Mouse (Mus musculus): ENCODE measurements around the gene Katna1.

Gene Katna1

DNA sequence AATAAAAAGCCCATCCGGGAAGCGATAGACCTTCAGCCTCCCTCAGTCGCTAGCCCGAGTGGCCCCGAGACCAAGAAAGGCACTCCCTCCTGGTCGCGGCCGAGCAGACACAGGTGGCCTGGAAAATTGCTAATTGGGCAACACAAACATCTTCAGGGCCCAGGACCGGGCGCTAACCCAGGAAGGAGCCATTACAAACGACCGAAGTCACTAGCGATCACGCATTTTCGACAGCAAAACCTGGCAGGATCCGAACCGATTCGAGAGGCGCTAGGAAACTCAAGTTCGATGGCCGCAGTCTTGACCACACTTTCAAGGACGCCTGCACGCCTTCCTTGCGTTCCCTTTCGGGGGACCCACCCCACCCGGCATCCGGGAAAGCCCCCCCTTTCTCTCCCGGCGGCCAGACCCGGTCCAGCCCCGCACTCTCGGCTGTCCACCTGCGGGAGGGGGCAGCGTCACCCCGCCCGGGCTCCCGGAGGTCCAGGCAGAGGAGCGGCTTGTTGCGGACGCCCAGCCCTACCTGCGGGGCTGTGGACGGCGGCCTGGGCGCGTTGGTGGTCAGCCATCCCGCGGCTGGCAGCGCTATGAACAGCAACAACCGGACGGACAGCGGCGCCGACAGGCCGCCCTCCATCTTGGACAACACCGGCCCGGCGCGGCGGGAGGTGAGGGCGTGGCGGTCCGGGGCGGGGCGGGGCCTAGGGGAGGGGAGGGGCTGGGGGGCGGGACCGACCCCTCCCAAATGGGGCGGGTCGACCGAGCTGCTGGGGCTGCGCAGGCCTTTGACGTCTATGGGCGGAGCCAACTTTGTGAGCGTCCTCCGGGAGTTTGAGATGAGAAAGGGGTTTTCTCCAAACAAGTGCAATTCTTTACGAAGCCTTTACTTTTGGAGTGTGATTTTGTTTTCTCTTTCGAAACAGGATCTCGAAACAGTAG is 54.7 kb downstream of the Katna1 start:
- DNase-seq = peak; percentile 87

DNA sequence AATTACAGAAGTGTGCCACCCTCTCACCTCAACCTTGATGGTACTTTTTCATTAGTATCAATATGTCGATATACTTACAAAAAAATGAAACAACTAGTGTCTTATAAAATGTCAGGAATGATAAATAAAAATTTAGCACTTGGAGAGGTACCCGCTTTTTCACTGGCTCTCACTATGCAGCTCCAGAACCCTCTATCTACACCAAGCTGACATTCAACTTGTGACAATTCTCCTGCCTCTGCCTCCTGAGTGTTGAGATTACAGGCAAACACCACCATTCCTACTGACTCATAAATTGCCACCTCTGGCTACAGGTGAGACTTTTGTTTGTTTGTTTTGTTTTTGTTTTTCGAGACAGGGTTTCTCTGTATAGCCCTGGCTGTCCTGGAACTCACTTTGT is 55.4 kb downstream of the Katna1 start:
- DNase-seq = no peak

DNA sequence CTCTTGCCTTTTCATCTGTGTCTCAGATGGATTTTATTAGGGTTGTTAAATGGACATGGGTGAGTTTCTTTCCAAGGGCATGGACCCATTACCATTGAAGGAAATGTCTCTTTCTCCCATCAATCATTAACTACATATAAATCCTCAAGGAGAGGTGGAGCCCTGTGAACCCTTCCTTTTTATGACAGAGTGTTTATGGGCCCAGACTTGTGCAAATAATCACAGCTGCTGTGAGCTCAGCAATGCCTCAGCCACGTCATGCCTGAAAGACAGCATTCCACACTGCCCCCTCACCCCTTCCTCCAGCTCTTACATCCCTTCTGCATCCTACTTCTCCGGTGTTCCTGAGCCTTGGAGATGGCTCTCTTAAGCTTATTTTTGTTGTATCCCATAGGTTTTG is 61.5 kb downstream of the Katna1 start:
- DNase-seq = no peak

DNA sequence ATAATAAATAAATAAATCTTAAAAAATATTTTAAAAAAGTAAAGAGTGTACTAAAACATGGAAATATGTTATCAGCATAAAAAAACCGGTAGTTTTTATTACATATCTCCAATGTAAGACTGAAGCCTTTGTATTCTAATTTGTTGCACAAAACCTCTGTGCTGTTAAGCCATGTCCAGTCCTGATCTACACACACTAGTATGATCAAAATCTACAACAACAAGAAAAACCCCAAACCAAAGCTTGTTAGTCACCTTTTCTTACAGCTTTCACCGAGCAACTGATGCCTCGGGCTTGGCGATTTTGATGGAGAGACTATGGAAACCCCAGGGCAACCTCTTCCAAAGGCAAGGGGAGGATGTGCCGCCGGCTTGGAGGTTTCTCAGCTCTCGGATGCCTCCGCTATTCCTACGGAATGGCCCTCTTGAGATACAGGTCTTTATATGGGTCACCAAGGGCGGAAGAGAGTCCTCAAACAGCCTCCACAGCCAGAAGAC is 66.5 kb downstream of the Katna1 start:
- DNase-seq = no peak

DNA sequence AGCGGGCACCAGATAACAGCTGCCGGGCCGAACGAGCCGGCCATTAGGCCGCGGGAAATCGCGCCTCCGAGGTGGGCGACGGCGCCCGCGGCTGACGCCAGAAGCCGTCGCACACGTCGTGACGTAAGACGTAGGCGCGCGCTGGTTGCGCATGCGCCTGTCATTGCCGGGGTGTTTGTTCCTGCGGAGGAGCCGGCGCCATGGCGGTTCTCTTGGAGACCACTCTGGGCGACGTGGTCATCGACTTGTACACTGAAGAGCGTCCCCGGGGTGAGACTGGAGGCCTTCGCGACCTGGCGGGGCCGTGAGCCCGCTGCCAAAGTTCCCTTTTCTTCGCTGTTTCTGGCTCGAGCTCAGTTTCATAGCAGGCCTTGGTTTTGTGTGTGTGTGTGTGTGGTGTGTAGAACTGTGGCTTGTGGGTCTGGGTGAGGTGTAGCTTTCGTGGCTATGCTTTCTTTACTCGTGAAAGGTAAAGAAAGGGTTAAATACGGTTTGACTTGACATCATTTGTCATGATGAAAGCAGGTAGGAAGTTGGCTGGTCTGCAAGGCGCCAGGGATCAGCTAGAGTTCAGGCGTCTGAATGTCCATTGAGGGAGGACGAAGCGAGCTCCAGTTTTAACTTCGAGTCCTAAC is 67.1 kb downstream of the Katna1 start, which contains the start of the genes Ginm1 and Ppil4:
Ginm1 (minus strand) TSS at position 74 of the 635 bp plus-strand sequence.
Ppil4 (plus strand) TSS at position 141 of the 635 bp plus-strand sequence.
- DNase-seq = peak; percentile 91

DNA sequence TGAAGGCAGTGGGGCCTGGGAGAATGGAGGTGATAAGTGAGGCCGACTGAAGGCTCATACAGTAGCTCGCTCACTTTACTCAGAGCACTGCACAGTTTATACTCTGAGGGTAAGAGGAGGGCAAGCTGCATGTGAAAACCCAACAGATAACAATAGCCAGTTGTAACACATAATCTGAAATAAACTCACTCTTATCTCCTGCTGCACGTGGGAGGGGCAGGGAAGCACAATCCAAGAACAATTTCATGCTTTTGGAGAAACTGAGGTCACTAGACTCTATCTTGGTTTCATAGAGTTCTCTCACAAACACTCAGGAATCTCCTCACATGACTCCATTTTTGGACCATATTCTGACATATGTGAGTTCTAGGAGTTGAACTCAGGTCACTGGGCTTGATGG is 75.5 kb downstream of the Katna1 start:
- DNase-seq = no peak

DNA sequence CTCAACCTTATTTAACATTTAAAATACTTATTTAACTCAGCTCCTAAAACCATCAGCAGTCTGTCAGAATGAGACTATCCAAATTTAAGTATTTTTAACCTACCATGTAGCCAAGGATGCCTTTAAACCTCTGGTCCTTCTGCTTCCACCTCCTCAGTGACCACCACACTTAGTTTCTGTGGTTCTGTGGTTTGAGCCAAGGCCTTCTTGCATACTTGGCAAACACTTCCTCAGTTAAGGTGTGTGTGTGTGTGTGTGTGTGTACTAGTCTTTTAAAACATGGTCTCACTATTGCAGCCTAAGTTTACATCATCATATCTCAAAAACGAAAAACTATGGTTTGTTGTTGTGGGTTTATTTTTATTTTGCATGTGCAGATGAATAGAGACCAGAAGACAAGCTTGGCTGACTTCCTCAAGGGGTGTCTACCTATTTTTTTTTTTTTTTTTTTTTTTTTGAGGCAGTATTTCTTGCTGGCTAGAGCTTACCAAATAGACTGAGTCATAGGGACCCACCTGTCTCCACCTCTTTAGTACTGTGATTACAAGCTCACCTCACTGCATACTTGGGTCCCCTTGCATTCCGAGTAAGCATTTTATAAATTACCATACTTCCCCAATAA is 76.8 kb downstream of the Katna1 start:
- no peak for DNase-seq

DNA sequence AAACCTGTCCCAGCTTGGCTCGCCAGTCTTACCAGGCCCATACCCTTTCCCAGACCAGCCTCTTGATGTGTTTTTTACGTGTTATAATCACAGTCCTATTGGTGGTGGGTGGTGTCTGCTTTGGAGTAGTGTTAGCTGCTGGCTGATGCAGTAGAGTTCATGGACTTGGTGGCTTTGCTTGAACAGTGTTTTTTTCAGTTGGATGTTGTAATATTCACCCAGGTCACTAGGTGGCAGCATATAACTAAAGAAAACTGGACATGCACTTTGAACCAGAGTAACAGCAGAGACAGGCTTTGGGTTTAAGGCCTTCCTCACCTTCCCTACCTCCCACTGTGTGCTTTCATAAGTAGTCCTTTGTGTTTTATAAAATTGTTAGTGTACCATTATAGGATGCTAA is 84.1 kb downstream of the Katna1 start:
- DNase-seq = peak; percentile 39

Measured in cerebellum, adult 9-11 months (tissue).